Mouse (Mus musculus) stomach, postnatal 0 days (tissue): ENCODE measurements around the gene Zfp850. TPM values are rescaled to one million over a fixed set of nuclear protein-coding genes. Genes with fewer than 3 reads are reported as not detected.
"Not testable (repeated sequence)": the region's sequence is repeated elsewhere in the genome, so short reads cannot be mapped to it uniquely, and the experiment has no call there.

Experiments
- ATAC-seq: fragments of 200-750 bp; cut with Nextera tagmentation; 2 replicates; pipeline ENCODE4 v1.8.0; 2017; ENCODE audit not compliant: low FRiP score, low TSS enrichment
- DNase-seq: peaks from one replicate; pipeline ENCODE4 v3.0.0-alpha.2; 2016; ENCODE audit warnings: low spot score
- H3K27ac ChIP-seq: fragments of 300-500 bp; sonication (generic); replicated peaks from 2 replicates; pipeline ENCODE4 v1.5.1; 2014; ENCODE audit warnings: mild to moderate bottlenecking, control low read depth
- H3K27me3 ChIP-seq: fragments of 300-500 bp; sonication (generic); 2 replicates; pipeline ENCODE4 v1.6.1; 2014; ENCODE audit warnings: low read length; ENCODE audit not compliant: control insufficient read depth, insufficient read depth
- H3K36me3 ChIP-seq: fragments of 300-500 bp; sonication (generic); 2 replicates; pipeline ENCODE4 v1.6.1; 2014; ENCODE audit warnings: low read length, mixed read lengths; ENCODE audit not compliant: control insufficient read depth, insufficient read depth
- H3K4me1 ChIP-seq: fragments of 300-500 bp; sonication (generic); replicated peaks from 2 replicates; pipeline ENCODE4 v1.6.1; 2014; ENCODE audit warnings: antibody characterized with exemption; ENCODE audit not compliant: control insufficient read depth, insufficient read depth
- H3K4me2 ChIP-seq: fragments of 300-500 bp; sonication (generic); replicated peaks from 2 replicates; pipeline ENCODE4 v1.6.1; 2014; ENCODE audit warnings: low read depth, mild to moderate bottlenecking, control low read depth, moderate library complexity
- H3K4me3 ChIP-seq: fragments of 300-500 bp; sonication (generic); 2 replicates; pipeline ENCODE4 v1.5.1; 2014; ENCODE audit warnings: low read depth, low read length, control low read depth
- H3K9ac ChIP-seq: fragments of 300-500 bp; sonication (generic); 2 replicates; pipeline ENCODE4 v1.6.1; 2014; ENCODE audit warnings: mild to moderate bottlenecking, low read length, control low read depth, mixed read lengths
- H3K9me3 ChIP-seq: fragments of 300-500 bp; sonication (generic); 2 replicates; pipeline ENCODE4 v1.6.1; 2016; ENCODE audit warnings: low read length; ENCODE audit not compliant: control insufficient read depth
- CTCF ChIP-seq: IDR thresholded peaks from 2 replicates; pipeline ENCODE4 v1.5.1; 2016; ENCODE audit warnings: antibody characterized with exemption, low read depth, mild to moderate bottlenecking, moderate library complexity
- EP300 ChIP-seq: optimal IDR thresholded peaks from 2 replicates; pipeline ENCODE3; 2016; ENCODE audit warnings: antibody characterized with exemption
- WGBS: fragments of 180-500 bp; shearing (Covaris S2); extraction: QIAGEN DNeasy Blood & Tissue Kit; methylation state at CpG from one replicate; pipeline ENCODE4 v1.1.7; 2014; 5-methylcytosine and 5-hydroxymethylcytosine counted together
- polyA plus RNA-seq: library from polyadenylated mRNA; unstranded; fragments of >200 nt; fragmentation: Nextera tagmentation; extraction: Ambion mirVana; gene quantifications from 2 replicates; pipeline ENCODE4 v1.2.1, GENCODE M21; 2015

Zfp850 gene
- polyA plus RNA-seq, 1 experiment from 2014 or later = 1.1 TPM

- Histone ChIP-seq H3K4me1 (no peaks in the 10 kb centered on the region), H3K27me3 (no peaks in the 10 kb centered on the region), H3K36me3 (peaks cover 30% of the 10 kb centered on the region), H3K9me3 (no peaks in the 10 kb centered on the region), H3K27ac (no peak overlapping the region), H3K4me2 (no peak overlapping the region), H3K9ac (no peak overlapping the region), H3K4me3 (no peak overlapping the region)
- TF ChIP-seq EP300 = no peak
- TF ChIP-seq CTCF = no peak
- DNase-seq (no peak), ATAC-seq (no peak)
- WGBS = 83% methylated on average over 4 of the region's 4 CpGs
Measured at GRCm38 (mm10) chr7:28044524-28044923, 30.6 kb upstream of the Zfp850 start.

- peak overlapping the region; percentile 84 for H3K4me2 ChIP-seq
- H3K9ac ChIP-seq = peak overlapping the region; percentile 78
- TF ChIP-seq EP300 (no peak), CTCF (no peak)
- H3K4me3 ChIP-seq = peak overlapping the region; percentile 64
- H3K27ac ChIP-seq = no peak overlapping the region
- 20% methylated on average over 7 of the region's 7 CpGs for WGBS
- ATAC-seq (no peak), DNase-seq (no peak)
- no peaks in the 10 kb centered on the region for H3K36me3 ChIP-seq
- H3K27me3 ChIP-seq = no peaks in the 10 kb centered on the region
- no peaks in the 10 kb centered on the region for H3K4me1 ChIP-seq
- no peaks in the 10 kb centered on the region for H3K9me3 ChIP-seq
Measured at GRCm38 (mm10) chr7:28014445-28014810, 513 bp upstream of the Zfp850 start.

GRCm38 (mm10) chr7:28010271-28010670 lies 3.6 kb downstream of the Zfp850 start:
- no peaks in the 10 kb centered on the region for H3K9me3 ChIP-seq
- H3K27me3 ChIP-seq = no peaks in the 10 kb centered on the region
- no peak overlapping the region for H3K4me2 ChIP-seq
- no peaks in the 10 kb centered on the region for H3K4me1 ChIP-seq
- WGBS = 96% methylated on average over 3 of the region's 3 CpGs
- TF ChIP-seq EP300 (no peak), CTCF (no peak)
- no peak overlapping the region for H3K9ac ChIP-seq
- no peak overlapping the region for H3K27ac ChIP-seq
- H3K36me3 ChIP-seq = no peaks in the 10 kb centered on the region
- no peak for ATAC-seq
- DNase-seq = no peak
- H3K4me3 ChIP-seq = no peak overlapping the region

- no peak overlapping the region for H3K9ac ChIP-seq
- no peaks in the 10 kb centered on the region for H3K27me3 ChIP-seq
- ATAC-seq (no peak), DNase-seq (no peak)
- no peak overlapping the region for H3K4me2 ChIP-seq
- no peak for TF ChIP-seq CTCF
- H3K27ac ChIP-seq = no peak overlapping the region
- no peaks in the 10 kb centered on the region for H3K4me1 ChIP-seq
- no peak overlapping the region for H3K4me3 ChIP-seq
- H3K36me3 ChIP-seq = no peaks in the 10 kb centered on the region
- 68% methylated on average over 2 of the region's 2 CpGs for WGBS
- H3K9me3 ChIP-seq = peaks cover 11% of the 10 kb centered on the region
Measured at GRCm38 (mm10) chr7:27982197-27982596, 31.7 kb downstream of the Zfp850 start.

DNA sequence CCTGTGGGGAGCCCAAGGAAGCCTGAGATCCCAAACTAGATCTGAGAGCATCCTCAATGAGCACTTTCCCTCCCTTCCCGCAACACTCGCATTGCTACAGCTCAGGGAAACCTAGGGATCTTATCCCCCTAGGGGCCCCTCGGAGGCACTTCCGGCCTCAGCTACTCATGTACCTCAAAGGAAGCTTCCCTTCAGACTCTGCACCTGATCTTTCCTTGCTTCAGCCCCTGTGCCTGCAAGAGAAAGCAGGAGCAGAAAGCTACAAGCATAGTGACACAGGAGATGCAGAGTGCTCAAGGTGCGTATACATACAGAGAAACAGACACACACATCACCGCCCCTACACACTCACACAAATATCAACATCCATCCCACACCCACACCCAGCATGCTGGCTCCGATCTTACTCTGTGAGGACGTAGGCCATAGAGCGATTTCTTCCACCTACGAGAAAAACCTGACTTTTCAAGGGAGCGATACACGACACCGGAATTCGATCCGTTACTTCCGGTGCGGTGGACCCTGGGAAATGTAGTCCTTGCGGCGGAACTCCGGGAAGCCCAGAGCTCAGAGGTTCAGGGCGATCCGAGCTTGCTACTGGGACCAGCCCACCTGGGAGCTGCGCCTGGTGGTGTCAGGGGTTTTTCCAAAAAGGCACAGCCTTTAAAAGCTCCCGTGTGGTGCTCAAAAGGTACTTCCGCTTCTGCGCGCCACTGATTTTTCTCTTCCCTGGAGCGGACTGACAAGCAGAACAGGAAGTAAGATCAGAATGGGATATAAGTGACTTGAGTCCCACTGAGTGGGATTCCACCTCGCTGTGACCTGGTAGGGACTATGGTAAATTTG lies 35.0 kb downstream of the Zfp850 start, which contains the start of gene Zfp780b:
TSS of gene Zfp780b (minus strand) at position 489 of the 846 bp plus-strand sequence.
- Histone ChIP-seq H3K4me3 (peak within 1 kb of the TSS; percentile 72), H3K9ac (peak within 1 kb of the TSS; percentile 82), H3K4me1 (no peaks in the 10 kb centered on the region), H3K4me2 (peak within 1 kb of the TSS; percentile 86), H3K27ac (peak within 1 kb of the TSS; percentile 90), H3K27me3 (no peaks in the 10 kb centered on the region), H3K9me3 (0 out of 2 replicates have a peak, but pooled peaks cover 3% of the 10 kb centered on the region), H3K36me3 (no peaks in the 10 kb centered on the region)
- ATAC-seq (peak; percentile 94), DNase-seq (peak; percentile 83)
- under 1% methylated on average over 29 of the region's 29 CpGs for WGBS
- TF ChIP-seq EP300 (no peak), CTCF (0 out of 2 replicates have a peak, but pooled peaks have one; percentile 10)

GRCm38 (mm10) chr7:27949451-27949850 lies 64.5 kb downstream of the Zfp850 start:
- not testable (repeated sequence) for H3K27me3 ChIP-seq, H3K9ac ChIP-seq, ATAC-seq, H3K4me1 ChIP-seq, H3K36me3 ChIP-seq, H3K4me3 ChIP-seq, DNase-seq, H3K4me2 ChIP-seq, H3K9me3 ChIP-seq, H3K27ac ChIP-seq
- WGBS = 86% methylated on average over 12 of the region's 13 CpGs
